Mouse (Mus musculus): ENCODE measurements around the gene Osr1.

The Osr1 gene

GRCm38 (mm10) chr12:9585085-9585453, 15.2 kb downstream of the Osr1 start:
- no peak for DNase-seq (ENCODE audit: low read depth, low spot score)

DNA sequence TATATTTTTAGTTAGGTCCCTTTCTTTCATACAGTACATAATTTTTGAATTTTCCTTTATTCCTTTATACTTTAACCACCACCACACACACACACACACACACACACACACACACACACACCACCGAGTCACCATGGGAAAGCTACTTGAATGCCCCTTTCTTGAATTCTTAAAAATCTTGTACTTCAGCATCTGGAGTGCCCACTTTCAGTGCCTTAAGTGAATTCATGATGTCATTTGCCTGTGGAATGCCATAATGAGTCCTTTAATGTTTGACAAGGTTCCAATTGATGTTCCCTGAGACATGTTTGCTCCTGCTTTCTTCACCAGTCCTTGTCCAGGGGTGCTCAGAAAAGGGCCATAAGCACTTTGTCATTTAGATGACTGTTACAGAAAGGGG, 17.8 kb downstream of the Osr1 start:
- DNase-seq (ENCODE audit: low read depth, low spot score) = no peak

DNA sequence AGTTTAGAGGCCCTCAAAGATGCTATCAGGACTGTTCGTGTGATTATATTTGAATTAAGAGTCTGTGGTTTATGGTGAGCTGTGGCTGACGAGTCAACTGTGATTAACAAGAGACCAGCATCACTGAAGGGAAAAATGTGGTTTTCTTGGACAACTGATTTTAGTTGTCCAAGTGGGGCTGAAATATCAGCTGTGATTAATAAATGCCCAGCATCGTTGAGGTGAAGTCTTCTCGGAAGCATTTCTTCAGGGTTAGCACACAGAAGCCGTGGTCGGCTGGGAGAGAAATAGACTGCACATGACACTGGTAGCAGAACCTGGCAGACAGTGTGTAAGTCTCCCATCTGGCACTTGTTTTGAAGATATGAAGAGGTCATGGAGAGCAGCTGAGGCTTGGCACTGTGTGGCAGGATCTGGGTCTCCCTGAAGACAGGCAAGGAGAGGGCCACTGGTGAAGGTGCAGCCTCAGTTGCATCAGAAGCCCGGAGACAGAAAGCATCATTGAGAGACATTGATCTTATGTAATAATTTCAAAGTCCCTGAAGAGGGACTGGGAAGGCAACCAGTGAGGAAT, 19.7 kb downstream of the Osr1 start:
- no peak for DNase-seq (ENCODE audit: low read depth, low spot score)

DNA sequence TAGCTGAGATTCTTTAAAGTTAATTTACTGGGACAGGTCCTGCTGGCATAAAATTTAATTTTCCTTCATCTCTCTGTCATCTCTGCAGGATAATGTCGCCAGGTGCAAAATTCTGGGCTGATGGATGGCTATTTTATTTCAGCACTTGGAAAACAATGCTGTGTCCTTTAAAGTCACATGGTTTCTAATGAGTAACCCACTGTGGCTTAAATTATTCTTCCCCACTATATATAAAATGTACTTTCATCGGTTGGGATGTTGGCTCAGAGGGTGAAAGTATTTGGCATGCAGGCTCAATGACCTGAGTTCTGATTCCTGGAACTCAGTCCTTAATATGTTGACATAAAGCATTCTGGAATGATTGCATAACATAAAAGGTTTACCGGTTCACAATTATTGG, 21.2 kb downstream of the Osr1 start:
- DNase-seq (ENCODE audit: low read depth, low spot score) = no peak

DNA sequence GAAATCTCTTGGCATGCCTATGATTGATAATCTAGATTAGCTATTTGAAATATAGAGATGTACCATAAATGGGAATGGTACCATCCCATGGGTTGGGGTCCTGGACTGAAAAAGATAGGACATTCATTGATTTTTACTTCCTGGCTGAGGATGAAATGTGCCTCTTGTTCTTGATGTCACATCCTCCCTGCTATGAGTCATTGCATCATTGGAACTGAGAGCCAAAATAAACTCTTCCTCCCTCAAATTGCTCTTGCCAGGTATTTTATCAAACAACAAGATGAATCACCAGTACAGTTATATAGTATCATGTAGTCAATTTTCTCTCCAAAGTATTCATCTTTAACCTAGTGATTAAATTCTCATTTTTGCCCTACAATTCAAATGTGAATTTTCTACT, 28.3 kb downstream of the Osr1 start:
- DNase-seq (ENCODE audit: low read depth, low spot score) = no peak
